Mouse (Mus musculus) liver, embryonic 14.5 days (tissue): ENCODE results near the gene Erbb2.

Experiments used
- CTCF ChIP-seq: IDR thresholded peaks from 2 replicates; pipeline ENCODE4 v1.5.1; 2016; ENCODE audit warnings: antibody characterized with exemption, low read depth, control low read depth
- EP300 ChIP-seq: IDR thresholded peaks from 2 replicates; pipeline ENCODE4 v1.6.1; 2016; ENCODE audit warnings: antibody characterized with exemption, low read depth

- TF ChIP-seq CTCF (no peak), EP300 (no peak)
These were observed 60.4 kb downstream of the Erbb2 start for GRCm38 (mm10) chr11:98472696-98473095.
